Mouse (Mus musculus) E14TG2a.4 (cell line): ENCODE data around the gene Phc1.

Source experiments
- H3K27me3 ChIP-seq: 2 replicates; pipeline ENCODE4 v1.6.1; 2014; ENCODE audit warnings: low read length, control low read depth; ENCODE audit not compliant: insufficient read depth
- H3K36me3 ChIP-seq: 2 replicates; pipeline ENCODE4 v1.6.1; 2014; ENCODE audit warnings: low read length, control low read depth; ENCODE audit not compliant: insufficient read depth
- H3K4me1 ChIP-seq: replicated peaks from 2 replicates; pipeline ENCODE4 v1.6.1; 2014; ENCODE audit warnings: low read depth, low read length, control low read depth
- H3K4me3 ChIP-seq: replicated peaks from 2 replicates; pipeline ENCODE4 v1.5.1; 2014; ENCODE audit warnings: mild to moderate bottlenecking, low read length
- H3K9me3 ChIP-seq: 2 replicates; pipeline ENCODE4 v1.6.1; 2014; ENCODE audit warnings: low read length, control low read depth
- CTCF ChIP-seq: conservative IDR thresholded peaks from 2 replicates; pipeline ENCODE4 v1.5.1; 2014; ENCODE audit warnings: low read length
- NANOG ChIP-seq: IDR thresholded peaks from 2 replicates; pipeline ENCODE4 v1.6.1; 2014; ENCODE audit warnings: borderline replicate concordance, low read length, mixed read lengths
- POU5F1 ChIP-seq: IDR thresholded peaks from 2 replicates; pipeline ENCODE4 v1.6.1; 2014; ENCODE audit warnings: low read length, borderline replicate concordance

Phc1 gene

DNA sequence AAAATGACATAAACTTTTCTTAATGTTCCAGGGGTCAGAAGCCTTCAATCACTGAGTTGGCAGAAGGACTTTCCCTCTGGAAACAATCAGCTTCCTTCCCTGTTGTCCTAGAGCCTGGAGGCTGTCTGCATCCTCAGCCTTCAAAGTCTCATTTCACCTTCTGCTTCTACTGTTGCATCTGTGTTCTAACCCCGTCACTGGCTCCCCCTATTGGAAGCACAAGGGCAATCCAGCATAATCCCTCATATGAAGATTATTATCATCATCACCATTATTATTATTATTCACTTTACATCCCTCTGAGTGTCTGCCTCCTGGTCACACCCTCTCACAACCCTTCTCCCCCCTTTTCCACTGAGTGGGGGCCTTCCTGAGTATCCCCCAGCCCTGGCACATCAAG, 52.1 kb downstream of the Phc1 start:
- Histone ChIP-seq H3K9me3 (no peaks in the 10 kb centered on the region), H3K27me3 (peaks cover 6% of the 10 kb centered on the region; the same call in 1 of the 2 replicates), H3K4me3 (no peak overlapping the region), H3K4me1 (no peaks in the 10 kb centered on the region), H3K36me3 (no peaks in the 10 kb centered on the region)
- no peak for TF ChIP-seq POU5F1
- TF ChIP-seq NANOG = no peak
- no peak for TF ChIP-seq CTCF

DNA sequence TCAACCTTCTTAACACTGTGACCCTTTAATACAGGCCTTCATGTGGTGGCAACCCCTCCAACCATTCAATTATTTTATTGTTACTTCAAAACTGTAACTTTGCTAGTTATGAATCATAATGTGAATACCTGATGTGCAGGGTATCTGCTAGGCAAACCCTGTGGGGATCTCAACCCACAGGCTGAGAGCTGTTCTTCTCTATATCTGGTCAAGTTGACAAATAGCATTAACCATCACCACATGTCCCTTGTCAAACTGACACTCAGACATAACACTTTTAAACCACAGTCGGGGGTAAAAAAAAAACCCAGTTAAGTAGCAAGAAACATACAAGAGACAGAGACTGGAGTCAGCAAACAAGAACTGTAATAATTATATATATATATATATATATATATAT, 55.5 kb downstream of the Phc1 start:
- H3K36me3 ChIP-seq = no peaks in the 10 kb centered on the region
- TF ChIP-seq NANOG = no peak
- no peak for TF ChIP-seq POU5F1
- TF ChIP-seq CTCF = no peak
- H3K4me3 ChIP-seq = no peak overlapping the region
- no peaks in the 10 kb centered on the region for H3K27me3 ChIP-seq
- H3K4me1 ChIP-seq = no peaks in the 10 kb centered on the region
- H3K9me3 ChIP-seq = peaks cover 2% of the 10 kb centered on the region; the same call in 1 of the 2 replicates

DNA sequence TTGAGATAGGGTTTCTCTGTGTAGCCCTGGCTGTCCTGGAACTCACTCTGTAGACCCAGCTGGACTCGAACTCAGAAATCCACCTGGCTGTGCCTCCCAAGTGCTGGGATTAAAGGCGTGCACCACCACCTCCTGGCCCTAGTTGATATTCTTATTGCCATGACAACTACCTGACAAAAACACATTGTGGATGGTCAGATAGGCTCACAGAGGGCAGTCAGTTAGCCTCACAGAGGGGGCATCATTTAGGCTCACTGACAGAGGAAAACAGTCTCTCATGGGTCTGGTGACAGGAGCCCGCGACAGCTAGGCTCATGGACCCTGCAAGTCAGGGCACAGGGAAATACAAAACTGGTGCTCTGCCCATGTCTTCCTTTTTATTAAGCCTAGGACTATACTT, 56.1 kb downstream of the Phc1 start:
- Histone ChIP-seq H3K4me3 (no peak overlapping the region), H3K9me3 (peaks cover 7% of the 10 kb centered on the region; the same call in 1 of the 2 replicates), H3K27me3 (no peaks in the 10 kb centered on the region), H3K4me1 (no peaks in the 10 kb centered on the region), H3K36me3 (no peaks in the 10 kb centered on the region)
- TF ChIP-seq CTCF (no peak), NANOG (no peak)

GRCm38 (mm10) chr6:122283429-122283828, 56.9 kb downstream of the Phc1 start:
- TF ChIP-seq CTCF = no peak
- TF ChIP-seq POU5F1 = no peak
- TF ChIP-seq NANOG = no peak
- no peaks in the 10 kb centered on the region for H3K36me3 ChIP-seq

GRCm38 (mm10) chr6:122282782-122283181, 57.6 kb downstream of the Phc1 start, which contains the start of gene Klrg1:
TSS of gene Klrg1 (minus strand) at chr6:122282882.
- Histone ChIP-seq H3K27me3 (no peaks in the 10 kb centered on the region), H3K36me3 (no peaks in the 10 kb centered on the region), H3K4me1 (no peaks in the 10 kb centered on the region), H3K9me3 (peaks cover 16% of the 10 kb centered on the region), H3K4me3 (no peak within 1 kb of the TSS)
- no peak for TF ChIP-seq NANOG
- no peak for TF ChIP-seq POU5F1
- no peak for TF ChIP-seq CTCF

More at GRCm38 (mm10) chr6:122283429-122283828, 56.9 kb downstream of the Phc1 start:
- H3K4me1 ChIP-seq = no peaks in the 10 kb centered on the region
- no peak overlapping the region for H3K4me3 ChIP-seq
- no peaks in the 10 kb centered on the region for H3K27me3 ChIP-seq
- H3K9me3 ChIP-seq = peaks cover 10% of the 10 kb centered on the region

DNA sequence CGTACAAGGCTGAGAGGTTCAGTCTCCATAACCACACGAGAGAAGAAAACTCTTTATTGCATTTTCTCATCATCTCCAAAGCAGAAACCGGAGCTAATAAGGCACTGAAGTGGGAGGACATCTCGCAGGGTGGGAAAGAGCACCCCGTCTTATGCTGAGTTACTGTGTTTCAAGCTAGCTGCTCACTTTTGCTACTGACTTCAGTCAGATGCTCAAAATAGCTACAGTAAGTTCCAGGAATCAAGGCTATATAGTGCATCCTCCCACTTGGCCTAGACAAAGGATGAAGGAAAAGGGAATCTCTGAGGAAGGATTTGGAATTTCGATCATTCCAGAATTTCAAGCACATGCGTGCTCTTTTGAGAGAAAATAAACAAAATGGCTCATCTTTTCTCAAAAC, 63.8 kb downstream of the Phc1 start:
- Histone ChIP-seq H3K27me3 (no peaks in the 10 kb centered on the region), H3K36me3 (no peaks in the 10 kb centered on the region), H3K9me3 (peaks cover 16% of the 10 kb centered on the region), H3K4me3 (no peak overlapping the region), H3K4me1 (no peaks in the 10 kb centered on the region)
- no peak for TF ChIP-seq CTCF
- no peak for TF ChIP-seq POU5F1
- no peak for TF ChIP-seq NANOG

DNA sequence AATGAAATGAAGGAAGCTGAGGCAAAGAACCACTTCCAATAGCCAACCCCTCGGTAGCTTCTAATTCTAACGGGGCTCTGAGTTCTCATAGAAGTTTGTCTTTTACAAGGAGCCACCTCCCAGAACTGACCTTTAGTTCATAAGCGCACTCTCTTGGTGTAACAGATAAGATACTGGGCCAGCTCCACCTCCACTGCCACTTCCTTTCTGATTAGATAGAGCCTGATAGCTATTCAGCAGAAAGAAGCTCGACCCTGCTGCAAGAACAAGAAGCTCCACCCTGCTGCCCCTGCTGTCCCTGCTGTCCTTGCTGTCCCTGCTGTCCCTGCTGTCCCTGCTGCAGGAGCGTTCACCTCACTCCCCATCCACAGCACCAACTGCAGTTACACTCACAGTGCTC, 65.8 kb downstream of the Phc1 start:
- TF ChIP-seq POU5F1 = no peak
- H3K27me3 ChIP-seq = no peaks in the 10 kb centered on the region
- H3K4me1 ChIP-seq = no peaks in the 10 kb centered on the region
- no peaks in the 10 kb centered on the region for H3K36me3 ChIP-seq
- no peak overlapping the region for H3K4me3 ChIP-seq
- H3K9me3 ChIP-seq = peaks cover 12% of the 10 kb centered on the region

DNA sequence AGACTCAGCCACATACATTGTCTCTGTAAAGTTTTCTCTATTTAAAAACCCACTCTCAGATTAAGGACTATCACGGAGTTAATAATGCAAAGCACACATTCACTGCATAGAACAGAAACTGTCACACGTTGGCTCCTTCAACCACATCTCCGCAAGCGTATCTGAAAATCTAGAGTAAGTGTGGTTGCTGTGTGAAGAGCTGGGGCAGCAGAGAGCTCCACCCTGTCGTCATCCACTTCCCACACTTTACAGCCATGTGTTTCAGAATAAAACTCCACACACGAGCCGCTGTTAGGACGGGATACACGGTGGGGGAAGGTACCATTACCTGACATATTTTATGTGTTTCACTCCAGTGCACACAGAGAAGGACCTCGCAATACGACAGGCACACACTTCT, 70.2 kb downstream of the Phc1 start:
- no peak overlapping the region for H3K4me3 ChIP-seq
- H3K36me3 ChIP-seq = no peaks in the 10 kb centered on the region
- TF ChIP-seq POU5F1 = no peak
- TF ChIP-seq NANOG = no peak
- TF ChIP-seq CTCF = no peak
- H3K9me3 ChIP-seq = peaks cover 8% of the 10 kb centered on the region
- no peaks in the 10 kb centered on the region for H3K27me3 ChIP-seq
- no peaks in the 10 kb centered on the region for H3K4me1 ChIP-seq

- Histone ChIP-seq H3K27me3 (no peaks in the 10 kb centered on the region), H3K4me1 (no peaks in the 10 kb centered on the region), H3K4me3 (no peak overlapping the region), H3K36me3 (no peaks in the 10 kb centered on the region), H3K9me3 (peaks cover 11% of the 10 kb centered on the region)
- TF ChIP-seq POU5F1 = no peak
Observed at GRCm38 (mm10) chr6:122269170-122269569, 71.2 kb downstream of the Phc1 start.
